In the genomic region with DNA sequence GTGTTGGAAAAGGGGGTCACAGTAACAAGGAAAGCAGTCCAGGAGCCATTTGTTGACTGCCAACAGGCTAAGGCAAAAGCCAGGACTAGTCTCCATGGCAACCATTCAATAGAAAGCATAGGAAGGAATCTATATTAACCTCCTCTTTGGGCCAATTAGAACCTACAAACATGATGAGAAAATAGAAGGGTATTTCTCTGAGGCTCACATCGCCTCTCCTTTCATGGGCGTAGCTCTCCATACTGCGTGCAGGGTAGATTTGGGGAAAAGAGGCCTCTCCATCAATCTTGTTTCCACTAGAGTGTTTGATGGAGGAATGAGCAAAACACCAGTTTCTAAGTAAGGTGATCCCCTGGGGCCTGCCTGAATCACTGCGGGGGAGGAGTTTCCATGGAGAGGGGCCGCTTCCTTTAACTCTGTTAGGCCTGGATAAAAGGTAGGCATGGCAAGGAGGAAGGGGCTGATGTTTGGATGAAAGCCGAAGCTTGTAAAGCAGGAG, we compare ENCODE assay signal across 15 mouse cellular contexts. TPM values are rescaled to one million over a fixed set of nuclear protein-coding genes. Genes with fewer than 3 reads are reported as not detected.
DNase-seq lines count a peak whose midpoint lies in the region; ATAC-seq lines count a peak whose summit lies in the region.
"Had no signal": no experiment of that assay in that cellular context is flagged by ENCODE, and none has a peak within 500 bp of the region (broad histone marks: within the 10 kb centered on the region; RNA-seq: fewer than 3 reads in every experiment).

No protein-coding gene starts in this region.

- no peaks in the 10 kb centered on the region for H3K9me3 ChIP-seq in kidney, embryonic 14.5 days (ENCODE audit: control insufficient read depth, low read length)
- no peaks in the 10 kb centered on the region for H3K9me3 ChIP-seq in kidney, embryonic 16.5 days (ENCODE audit: low read length)
- no peaks in the 10 kb centered on the region for H3K9me3 ChIP-seq in hindbrain, embryonic 12.5 days (replicated peaks)
- H3K9me3 ChIP-seq in midbrain, embryonic 14.5 days (ENCODE audit: control insufficient read depth, low read length), result no peaks in the 10 kb centered on the region
- H3K9me3 ChIP-seq: G1E; heart, embryonic 10.5 days; liver, embryonic 12.5 days had no signal

- H3K4me2 ChIP-seq in kidney, embryonic 14.5 days (replicated peaks; ENCODE audit: low read depth, low read length), result no peak overlapping the region
- no peak overlapping the region for H3K4me2 ChIP-seq in kidney, embryonic 16.5 days (replicated peaks; ENCODE audit: low read depth, low read length)
- H3K4me2 ChIP-seq in hindbrain, embryonic 12.5 days (replicated peaks), result no peak overlapping the region
- no peak overlapping the region for H3K4me2 ChIP-seq in midbrain, embryonic 14.5 days (ENCODE audit: low read length)
- H3K4me2 ChIP-seq: liver, embryonic 12.5 days had no signal

- no peaks in the 10 kb centered on the region for H3K4me1 ChIP-seq in kidney, embryonic 14.5 days (ENCODE audit: control insufficient read depth, insufficient read depth, low read length)
- 0 out of 2 replicates have a peak, but pooled peaks cover 3% of the 10 kb centered on the region for H3K4me1 ChIP-seq in kidney, embryonic 16.5 days (ENCODE audit: insufficient read depth, low read length)
- 0 out of 2 replicates have a peak, but pooled peaks cover 3% of the 10 kb centered on the region for H3K4me1 ChIP-seq in hindbrain, embryonic 12.5 days
- no peaks in the 10 kb centered on the region for H3K4me1 ChIP-seq in midbrain, embryonic 14.5 days (ENCODE audit: control insufficient read depth, insufficient read depth, low read length)
- H3K4me1 ChIP-seq: heart, embryonic 10.5 days; liver, embryonic 12.5 days had no signal

- H3K27ac ChIP-seq in kidney, embryonic 14.5 days (ENCODE audit: low read depth, low read length), result no peak overlapping the region
- H3K27ac ChIP-seq in kidney, embryonic 16.5 days (ENCODE audit: low read length), result no peak overlapping the region
- H3K27ac ChIP-seq in hindbrain, embryonic 12.5 days, result no peak overlapping the region
- H3K27ac ChIP-seq in midbrain, embryonic 14.5 days (replicated peaks; ENCODE audit: low read depth, low read length), result no peak overlapping the region
- H3K27ac ChIP-seq: heart, embryonic 10.5 days; liver, embryonic 12.5 days had no signal

- peak; percentile 35 for DNase-seq in embryo, embryonic 11 days
- DNase-seq in midbrain, embryonic 14.5 days, result peak; percentile 50
- DNase-seq in urinary bladder, adult 2 months (ENCODE audit: low spot score), result no peak
- no peak for DNase-seq in thymus, postnatal 36 days
- no peak for DNase-seq in heart, adult 18-20 months
- DNase-seq: adrenal gland, adult 2 months; kidney, postnatal 36 days; lung, postnatal 10 days; retina, postnatal 1 day had no signal

- H3K27me3 ChIP-seq in kidney, embryonic 14.5 days (ENCODE audit: control insufficient read depth, insufficient read depth, low read length), result no peaks in the 10 kb centered on the region
- H3K27me3 ChIP-seq in kidney, embryonic 16.5 days (ENCODE audit: insufficient read depth, low read length), result no peaks in the 10 kb centered on the region
- no peaks in the 10 kb centered on the region for H3K27me3 ChIP-seq in hindbrain, embryonic 12.5 days
- H3K27me3 ChIP-seq in midbrain, embryonic 14.5 days (ENCODE audit: control insufficient read depth, insufficient read depth, low read length), result no peaks in the 10 kb centered on the region
- H3K27me3 ChIP-seq: liver, embryonic 12.5 days had no signal

- WGBS in kidney, embryonic 14.5 days, result 43% methylated on average over 6 of the region's 6 CpGs
- WGBS in kidney, embryonic 16.5 days, result 32% methylated on average over 6 of the region's 6 CpGs
- WGBS in hindbrain, embryonic 12.5 days, result 30% methylated on average over 6 of the region's 6 CpGs
- 40% methylated on average over 6 of the region's 6 CpGs for whole genome bisulfite sequencing in midbrain, embryonic 14.5 days

- H3K9ac ChIP-seq in kidney, embryonic 14.5 days (ENCODE audit: low read depth, low read length), result no peak overlapping the region
- no peak overlapping the region for H3K9ac ChIP-seq in kidney, embryonic 16.5 days (replicated peaks; ENCODE audit: low read length)
- H3K9ac ChIP-seq in hindbrain, embryonic 12.5 days, result no peak overlapping the region
- H3K9ac ChIP-seq in midbrain, embryonic 14.5 days (replicated peaks; ENCODE audit: low read length), result no peak overlapping the region
- H3K9ac ChIP-seq: liver, embryonic 12.5 days had no signal

- no peak overlapping the region for H3K4me3 ChIP-seq in kidney, embryonic 14.5 days (ENCODE audit: low read length)
- H3K4me3 ChIP-seq in kidney, embryonic 16.5 days (ENCODE audit: low read length), result no peak overlapping the region
- no peak overlapping the region for H3K4me3 ChIP-seq in hindbrain, embryonic 12.5 days
- H3K4me3 ChIP-seq in midbrain, embryonic 14.5 days (replicated peaks; ENCODE audit: low read depth, low read length), result no peak overlapping the region
- H3K4me3 ChIP-seq: heart, embryonic 10.5 days; liver, embryonic 12.5 days had no signal

- peak; percentile 73 for ATAC-seq in kidney, embryonic 14.5 days (ENCODE audit: low FRiP score, low TSS enrichment)
- no peak for ATAC-seq in kidney, embryonic 16.5 days (ENCODE audit: low FRiP score, low TSS enrichment)
- 0 out of 2 replicates have a peak, but pooled peaks have one; percentile 48 for ATAC-seq in hindbrain, embryonic 12.5 days (ENCODE audit: low FRiP score)
- no peak; the same call in 1 of the 2 replicates for ATAC-seq in midbrain, embryonic 14.5 days (ENCODE audit: low FRiP score, low TSS enrichment)
- ATAC-seq: liver, embryonic 12.5 days had no signal

- no peaks in the 10 kb centered on the region for H3K36me3 ChIP-seq in kidney, embryonic 14.5 days (ENCODE audit: control insufficient read depth, insufficient read depth, low read length)
- H3K36me3 ChIP-seq in kidney, embryonic 16.5 days (ENCODE audit: insufficient read depth, low read length), result no peaks in the 10 kb centered on the region
- H3K36me3 ChIP-seq in hindbrain, embryonic 12.5 days, result no peaks in the 10 kb centered on the region
- H3K36me3 ChIP-seq in midbrain, embryonic 14.5 days (ENCODE audit: control insufficient read depth, insufficient read depth, low read length), result no peaks in the 10 kb centered on the region
- H3K36me3 ChIP-seq: G1E; heart, embryonic 10.5 days; liver, embryonic 12.5 days had no signal

RNA-seq across cellular contexts. Expression of a gene that starts 27.5 kb away (rescaled TPM):
- polyA plus RNA-seq in kidney, embryonic 14.5 days (2014; fragmentation: Nextera tagmentation; extraction: Ambion mirVana), result 0.20 and 0.39 TPM in 2 replicates
- polyA plus RNA-seq in kidney, embryonic 16.5 days (2015; fragmentation: Nextera tagmentation; extraction: Ambion mirVana), result 0.21 and 0.24 TPM in 2 replicates
- polyA plus RNA-seq in hindbrain, embryonic 12.5 days (2016; fragmentation: Nextera tagmentation; extraction: Ambion mirVana), result 0.49 and 0.65 TPM in 2 replicates
- 2.1 TPM in 2 replicates for polyA plus RNA-seq in midbrain, embryonic 14.5 days (2014; fragmentation: Nextera tagmentation; extraction: Ambion mirVana)
- 0.01 and 0.04 TPM in 2 replicates for polyA plus RNA-seq in urinary bladder, adult 2 months (2012; rRNA removed)
- under 1 TPM in 1 of 2 experiments, not detected in 1; 0.10 TPM for total RNA-seq in heart, adult 18-20 months (2021)
- polyA plus RNA-seq: G1E had no signal

Comparison
In these comparisons a context has a peak if more than half of its experiments do, and no peak if none do; other contexts are left out.
1. ATAC-seq: peak in kidney, embryonic 14.5 days (single experiment) and hindbrain, embryonic 12.5 days (single experiment); none in kidney, embryonic 16.5 days (single experiment) and midbrain, embryonic 14.5 days (single experiment).
2. DNase-seq: peak in embryo, embryonic 11 days (single experiment) and midbrain, embryonic 14.5 days (single experiment); none in urinary bladder, adult 2 months (single experiment), thymus, postnatal 36 days (0 of 2) and heart, adult 18-20 months (0 of 2).